Mouse (Mus musculus) urinary bladder, postnatal 36 days (tissue): ENCODE measurements around the gene Cbarp.
A peak's percentile ranks its signal among the peaks of the same experiment; 100 is the strongest.

ENCODE experiments used
- DNase-seq, 2 experiments: peaks; one replicate each; pipeline ENCODE4 v3.0.0; 2022; ENCODE audit warnings: low spot score in 2 of 2, mixed read lengths in 1 of 2

Cbarp gene

GRCm38 (mm10) chr10:80140666-80141035 lies at the start of gene Cbarp:
Gene Cbarp (minus strand): TSS chr10:80140835.
- no peak for DNase-seq

- DNase-seq: no peak
Observed at GRCm38 (mm10) chr10:80189999-80190398, 49.4 kb upstream of the Cbarp start.

- DNase-seq: no peak
Observed at GRCm38 (mm10) chr10:80188453-80189024, 47.9 kb upstream of the Cbarp start.

- DNase-seq: no peak
Observed at GRCm38 (mm10) chr10:80187739-80188138, 47.1 kb upstream of the Cbarp start.

GRCm38 (mm10) chr10:80186649-80187048 lies 46.0 kb upstream of the Cbarp start:
- no peak for DNase-seq

- DNase-seq: no peak
Observed at GRCm38 (mm10) chr10:80182547-80182946, 41.9 kb upstream of the Cbarp start.

GRCm38 (mm10) chr10:80180823-80181222 lies 40.2 kb upstream of the Cbarp start:
- DNase-seq: no peak

GRCm38 (mm10) chr10:80180288-80180687 lies 39.7 kb upstream of the Cbarp start:
- DNase-seq: no peak

- no peak for DNase-seq
Observed at GRCm38 (mm10) chr10:80179068-80180051, 38.7 kb upstream of the Cbarp start, which contains the start of gene Efna2. Gene Efna2 (plus strand): TSS chr10:80179482.

- no peak for DNase-seq
Observed at GRCm38 (mm10) chr10:80177441-80178279, 37.0 kb upstream of the Cbarp start.

- no peak for DNase-seq
Observed at GRCm38 (mm10) chr10:80176270-80176834, 35.7 kb upstream of the Cbarp start.

- DNase-seq: no peak
Observed at GRCm38 (mm10) chr10:80175536-80176269, 35.1 kb upstream of the Cbarp start.

GRCm38 (mm10) chr10:80174705-80175104 lies 34.1 kb upstream of the Cbarp start:
- no peak for DNase-seq

GRCm38 (mm10) chr10:80173955-80174640 lies 33.5 kb upstream of the Cbarp start:
- no peak for DNase-seq

GRCm38 (mm10) chr10:80173358-80173757 lies 32.7 kb upstream of the Cbarp start:
- no peak for DNase-seq

GRCm38 (mm10) chr10:80172527-80173292 lies 32.1 kb upstream of the Cbarp start, which contains the start of gene 1600002K03Rik:
Gene 1600002K03Rik (plus strand): TSS chr10:80172944.
- peak; percentile 88 to 90 for DNase-seq

- DNase-seq: no peak
Observed at GRCm38 (mm10) chr10:80171760-80172526, 31.3 kb upstream of the Cbarp start.

GRCm38 (mm10) chr10:80171252-80171651 lies 30.6 kb upstream of the Cbarp start:
- DNase-seq: no peak

GRCm38 (mm10) chr10:80170601-80171021 lies 30.0 kb upstream of the Cbarp start:
- DNase-seq: no peak
